Mouse (Mus musculus): Measurements from ENCODE around the gene Oaf. TPM values are rescaled to one million over a fixed set of nuclear protein-coding genes. Genes with fewer than 3 reads are reported as not detected.

Gene Oaf
- polyA plus RNA-seq, 1 experiment from 2014 or later = 17.3 TPM

DNA sequence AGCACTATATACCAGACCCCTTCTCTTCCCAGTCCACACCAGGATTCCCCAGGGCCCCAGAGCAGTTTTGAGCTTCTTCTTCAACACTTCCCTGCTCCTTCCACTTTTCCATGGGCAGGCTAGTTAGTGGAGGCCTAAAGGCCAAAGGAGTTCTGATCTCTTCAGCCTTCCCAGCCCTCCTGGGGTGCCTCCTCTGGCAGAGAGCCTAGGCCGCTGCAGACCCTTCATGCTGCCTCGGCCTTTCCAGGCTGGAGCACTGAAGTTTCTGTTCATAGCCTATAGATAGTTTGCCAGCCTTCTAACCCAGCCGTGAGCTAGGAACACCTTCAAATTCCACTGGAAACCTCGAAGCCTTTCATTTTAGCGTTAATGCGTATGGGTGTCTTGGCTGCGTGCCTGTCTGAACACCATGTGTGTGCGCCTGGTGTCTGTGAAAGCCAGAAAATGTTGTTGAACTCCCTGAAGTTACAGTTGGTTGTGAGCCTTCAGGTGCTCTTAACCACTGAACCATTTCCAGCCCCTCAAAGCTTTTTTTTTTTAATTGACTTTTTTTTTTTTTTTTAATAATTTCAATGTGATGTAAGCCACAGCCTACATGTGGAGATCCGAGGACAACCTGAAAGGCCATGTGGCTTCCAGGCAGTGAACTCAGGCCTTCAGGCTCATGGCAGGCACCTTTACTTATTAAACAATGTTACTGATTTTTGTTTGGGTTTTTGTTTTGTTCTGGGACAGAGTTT, 23.3 kb upstream of the Oaf start:
- Histone ChIP-seq H3K4me2 (no peak overlapping the region), H3K4me1 (replicated peaks) (peaks cover 14% of the 10 kb centered on the region; the same call in 1 of the 2 replicates), H3K9me3 (no peaks in the 10 kb centered on the region), H3K4me3 (no peak overlapping the region), H3K27ac (replicated peaks) (peak overlapping the region; percentile 34; the same call in 1 of the 2 replicates), H3K36me3 (no peaks in the 10 kb centered on the region), H3K9ac (no peak overlapping the region), H3K27me3 (0 out of 2 replicates have a peak, but pooled peaks cover 22% of the 10 kb centered on the region)
- no peak for ATAC-seq (ENCODE audit: low read depth)
- whole genome bisulfite sequencing = 75% methylated on average over 9 of the region's 9 CpGs

DNA sequence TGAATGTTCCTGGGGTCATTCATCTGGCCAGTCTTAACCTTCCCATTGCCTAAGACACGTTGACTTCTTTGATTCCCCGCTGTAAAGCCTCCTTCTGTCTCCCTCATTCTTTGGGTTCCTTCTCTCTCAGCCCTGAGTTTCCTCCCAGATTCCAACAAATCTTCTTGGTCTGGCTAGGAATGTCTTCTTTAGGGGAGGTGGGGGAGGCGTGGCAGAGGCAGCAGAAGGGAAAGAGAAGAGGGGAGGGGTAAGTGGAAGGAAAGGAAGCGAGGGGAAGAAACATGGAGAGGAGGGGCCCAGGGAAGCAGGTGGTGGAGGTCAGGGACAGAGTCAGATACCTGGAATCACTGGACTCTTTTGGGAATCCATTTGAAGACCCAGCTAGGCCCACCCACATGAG, 22.7 kb upstream of the Oaf start:
- no peak overlapping the region for H3K4me2 ChIP-seq
- 49% methylated on average over 4 of the region's 4 CpGs for WGBS
- no peak overlapping the region for H3K4me3 ChIP-seq
- H3K27me3 ChIP-seq = 0 out of 2 replicates have a peak, but pooled peaks cover 22% of the 10 kb centered on the region
- ATAC-seq (ENCODE audit: low read depth) = no peak
- H3K27ac ChIP-seq (replicated peaks) = peak overlapping the region; percentile 34; the same call in 1 of the 2 replicates
- H3K9me3 ChIP-seq = no peaks in the 10 kb centered on the region
- H3K4me1 ChIP-seq (replicated peaks) = peaks cover 14% of the 10 kb centered on the region; the same call in 1 of the 2 replicates
- no peak overlapping the region for H3K9ac ChIP-seq
- H3K36me3 ChIP-seq = no peaks in the 10 kb centered on the region

DNA sequence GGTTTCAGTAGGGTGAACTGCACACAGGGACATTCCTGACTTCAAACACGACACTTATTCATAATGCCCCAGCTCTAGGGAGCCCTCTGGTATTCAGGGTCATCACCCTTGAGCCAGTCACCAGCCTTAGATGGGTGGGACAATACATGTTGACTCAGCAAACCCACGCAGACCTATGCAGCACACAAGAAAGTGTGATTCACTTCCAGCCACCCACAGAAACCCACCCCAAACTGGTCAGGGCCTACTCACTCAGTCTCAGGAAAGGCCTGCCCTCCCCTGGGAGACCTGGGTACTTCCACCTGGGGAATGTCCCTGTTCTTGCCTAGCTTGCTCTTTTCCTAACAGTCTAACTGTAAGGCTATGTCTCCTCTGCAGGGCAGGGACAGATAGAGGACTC, 22.2 kb upstream of the Oaf start:
- Histone ChIP-seq H3K36me3 (no peaks in the 10 kb centered on the region), H3K4me1 (replicated peaks) (peaks cover 14% of the 10 kb centered on the region; the same call in 1 of the 2 replicates), H3K9me3 (no peaks in the 10 kb centered on the region), H3K4me3 (no peak overlapping the region), H3K4me2 (no peak overlapping the region), H3K9ac (no peak overlapping the region), H3K27ac (replicated peaks) (peak overlapping the region; percentile 29; the same call in 1 of the 2 replicates), H3K27me3 (0 out of 2 replicates have a peak, but pooled peaks cover 20% of the 10 kb centered on the region)
- WGBS = 50% methylated on average over 2 of the region's 2 CpGs
- ATAC-seq (ENCODE audit: low read depth) = no peak

DNA sequence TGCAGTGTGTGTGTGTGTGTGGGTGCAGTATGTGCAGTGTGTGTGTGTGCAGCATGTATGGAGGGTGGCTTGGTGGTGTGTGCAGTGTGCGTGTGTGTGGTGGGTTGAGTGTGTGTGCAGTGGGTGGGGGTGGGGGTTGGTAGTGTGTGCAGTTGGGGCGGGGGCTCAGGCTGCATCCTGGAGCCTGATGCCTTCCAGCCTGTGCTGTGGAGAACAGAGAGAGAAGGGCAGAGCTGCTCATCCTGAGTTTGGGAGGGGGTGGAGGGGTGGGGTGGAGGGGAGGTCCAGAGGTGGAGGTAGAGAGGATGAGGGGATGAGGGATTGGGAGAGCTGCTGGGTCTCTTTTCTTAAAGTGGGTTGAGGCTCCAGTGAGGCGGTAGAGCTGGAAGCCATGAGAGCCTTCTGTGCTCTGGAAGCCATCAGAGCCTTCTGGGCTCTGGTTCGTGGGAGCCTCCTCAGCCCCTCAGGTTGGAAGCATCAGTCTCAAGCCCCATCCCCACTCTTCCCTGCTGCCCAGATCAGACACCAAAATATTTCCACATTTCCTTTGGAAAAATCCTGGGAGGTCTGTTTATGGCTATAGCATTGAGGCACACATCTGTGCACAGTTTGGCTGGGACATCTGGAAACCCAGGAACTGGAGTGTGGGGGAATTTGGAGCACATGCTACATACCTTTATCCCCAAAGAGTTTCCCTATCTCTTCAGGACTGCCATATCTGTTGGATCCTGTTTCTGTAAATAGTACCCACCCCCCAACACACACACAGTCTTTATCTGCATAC, 21.6 kb upstream of the Oaf start:
- Histone ChIP-seq H3K4me1 (replicated peaks) (peaks cover 14% of the 10 kb centered on the region; the same call in 1 of the 2 replicates), H3K36me3 (no peaks in the 10 kb centered on the region), H3K27me3 (0 out of 2 replicates have a peak, but pooled peaks cover 14% of the 10 kb centered on the region), H3K4me3 (no peak overlapping the region), H3K9me3 (no peaks in the 10 kb centered on the region), H3K9ac (no peak overlapping the region), H3K4me2 (no peak overlapping the region), H3K27ac (replicated peaks) (peak overlapping the region; percentile 74; the same call in 1 of the 2 replicates)
- peak; percentile 17; the same call in 1 of the 2 replicates for ATAC-seq (ENCODE audit: low read depth)
- 57% methylated on average over 4 of the region's 4 CpGs for WGBS

DNA sequence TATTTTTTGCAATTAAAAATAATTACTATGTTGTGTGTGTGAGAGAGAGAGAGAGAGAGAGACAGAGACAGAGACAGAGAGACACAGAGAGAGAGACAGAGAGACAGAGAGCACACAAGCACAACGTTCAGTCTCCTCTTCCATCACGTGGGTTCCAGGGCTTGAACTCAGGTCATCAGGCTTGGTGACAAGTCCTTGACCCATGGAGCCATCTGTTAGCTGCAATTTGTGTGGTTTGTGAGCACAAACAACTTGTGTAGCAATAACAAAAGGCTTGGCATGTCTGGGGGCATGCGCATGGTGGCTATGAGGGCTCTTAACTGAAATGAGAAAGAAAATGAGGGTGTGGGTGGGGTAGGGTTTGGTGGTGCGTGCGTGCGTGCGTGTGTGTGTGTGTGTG, 20.9 kb upstream of the Oaf start:
- H3K27ac ChIP-seq (replicated peaks) = no peak overlapping the region
- no peaks in the 10 kb centered on the region for H3K9me3 ChIP-seq
- H3K36me3 ChIP-seq = no peaks in the 10 kb centered on the region
- H3K4me2 ChIP-seq = no peak overlapping the region
- peaks cover 14% of the 10 kb centered on the region; the same call in 1 of the 2 replicates for H3K4me1 ChIP-seq (replicated peaks)
- WGBS = 85% methylated on average over 7 of the region's 7 CpGs
- no peak for ATAC-seq (ENCODE audit: low read depth)
- H3K4me3 ChIP-seq = no peak overlapping the region
- 0 out of 2 replicates have a peak, but pooled peaks cover 9% of the 10 kb centered on the region for H3K27me3 ChIP-seq
- no peak overlapping the region for H3K9ac ChIP-seq

DNA sequence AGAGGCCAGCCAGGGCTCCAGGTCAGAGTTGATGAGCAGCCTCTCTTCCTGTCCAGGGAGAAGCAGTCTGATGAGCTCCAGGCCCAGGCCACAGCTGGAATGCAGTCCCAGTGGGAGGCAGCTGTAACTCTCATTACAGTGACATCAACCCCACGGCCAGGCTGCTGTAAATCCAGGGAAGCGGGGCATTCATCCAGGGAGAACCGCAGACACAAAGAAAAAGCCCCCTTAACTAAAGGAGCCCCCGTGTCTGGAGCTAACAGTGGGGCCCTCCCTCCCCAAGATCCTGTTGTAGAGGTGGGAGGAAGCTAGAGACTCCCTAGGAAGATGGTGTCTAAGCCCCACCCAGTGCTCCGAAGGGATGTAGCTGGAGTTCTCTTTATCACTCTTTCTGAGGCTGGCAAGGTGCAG, 13.6 kb upstream of the Oaf start:
- H3K27me3 ChIP-seq = no peaks in the 10 kb centered on the region; the same call in 1 of the 2 replicates
- no peaks in the 10 kb centered on the region for H3K9me3 ChIP-seq
- H3K4me2 ChIP-seq = no peak overlapping the region; the same call in 1 of the 2 replicates
- H3K9ac ChIP-seq = no peak overlapping the region
- peaks cover 14% of the 10 kb centered on the region for H3K4me1 ChIP-seq (replicated peaks)
- H3K36me3 ChIP-seq = no peaks in the 10 kb centered on the region
- H3K4me3 ChIP-seq = no peak overlapping the region
- H3K27ac ChIP-seq (replicated peaks) = peak overlapping the region; percentile 64
- ATAC-seq (ENCODE audit: low read depth) = peak; percentile 37; the same call in 1 of the 2 replicates
- WGBS = 9% methylated on average over 5 of the region's 5 CpGs

DNA sequence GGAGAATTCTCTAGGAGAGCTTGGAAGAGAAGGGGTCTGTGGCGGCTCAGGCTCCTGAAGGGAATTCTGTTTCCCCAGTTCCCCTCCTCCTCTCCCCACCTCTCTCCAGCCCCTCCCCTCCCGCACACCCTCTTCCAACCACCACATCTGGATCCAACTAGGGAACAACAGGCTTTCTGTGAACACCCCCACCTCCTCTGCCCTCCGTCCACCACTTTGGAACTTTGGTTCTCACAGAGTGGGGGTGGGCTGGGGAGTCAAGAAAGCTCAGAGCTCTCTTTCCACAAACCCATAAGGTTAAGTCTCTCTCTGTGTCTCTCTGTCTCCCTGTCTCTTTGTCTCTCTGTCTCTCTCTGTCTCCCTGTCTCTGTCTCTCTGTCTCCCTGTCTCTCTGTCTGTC, 13.1 kb upstream of the Oaf start:
- H3K9me3 ChIP-seq = no peaks in the 10 kb centered on the region
- WGBS = 41% methylated on average over 3 of the region's 3 CpGs
- ATAC-seq (ENCODE audit: low read depth) = no peak
- no peaks in the 10 kb centered on the region for H3K36me3 ChIP-seq
- no peak overlapping the region for H3K4me2 ChIP-seq
- peak overlapping the region; percentile 64 for H3K27ac ChIP-seq (replicated peaks)
- peaks cover 14% of the 10 kb centered on the region for H3K4me1 ChIP-seq (replicated peaks)
- H3K27me3 ChIP-seq = no peaks in the 10 kb centered on the region; the same call in 1 of the 2 replicates
- no peak overlapping the region for H3K9ac ChIP-seq
- no peak overlapping the region for H3K4me3 ChIP-seq

DNA sequence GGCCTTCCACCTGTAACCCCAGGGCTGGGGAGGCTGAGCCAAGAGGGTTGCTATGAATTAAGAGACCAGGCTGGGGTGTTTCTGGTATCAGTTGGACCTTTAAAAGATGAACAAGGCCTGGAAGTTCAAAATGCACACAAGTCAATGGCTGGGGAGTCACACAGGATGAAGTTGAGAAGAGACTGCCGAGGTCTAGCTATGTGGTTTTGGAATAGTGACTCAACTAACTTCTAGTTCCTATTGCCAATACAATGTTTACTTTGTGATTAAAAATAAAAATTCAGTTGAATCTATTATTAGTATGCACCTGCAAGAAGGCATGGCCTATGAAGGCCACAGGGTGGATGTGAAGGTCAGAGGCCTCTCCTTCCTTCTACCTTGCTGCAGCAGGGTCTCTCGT, 12.1 kb upstream of the Oaf start:
- no peak overlapping the region for H3K27ac ChIP-seq (replicated peaks)
- no peaks in the 10 kb centered on the region; the same call in 1 of the 2 replicates for H3K27me3 ChIP-seq
- WGBS = 86% methylated on average over 2 of the region's 2 CpGs
- no peaks in the 10 kb centered on the region for H3K36me3 ChIP-seq
- no peak overlapping the region for H3K9ac ChIP-seq
- peaks cover 14% of the 10 kb centered on the region for H3K4me1 ChIP-seq (replicated peaks)
- no peak overlapping the region for H3K4me3 ChIP-seq
- ATAC-seq (ENCODE audit: low read depth) = no peak
- H3K9me3 ChIP-seq = no peaks in the 10 kb centered on the region
- no peak overlapping the region for H3K4me2 ChIP-seq

DNA sequence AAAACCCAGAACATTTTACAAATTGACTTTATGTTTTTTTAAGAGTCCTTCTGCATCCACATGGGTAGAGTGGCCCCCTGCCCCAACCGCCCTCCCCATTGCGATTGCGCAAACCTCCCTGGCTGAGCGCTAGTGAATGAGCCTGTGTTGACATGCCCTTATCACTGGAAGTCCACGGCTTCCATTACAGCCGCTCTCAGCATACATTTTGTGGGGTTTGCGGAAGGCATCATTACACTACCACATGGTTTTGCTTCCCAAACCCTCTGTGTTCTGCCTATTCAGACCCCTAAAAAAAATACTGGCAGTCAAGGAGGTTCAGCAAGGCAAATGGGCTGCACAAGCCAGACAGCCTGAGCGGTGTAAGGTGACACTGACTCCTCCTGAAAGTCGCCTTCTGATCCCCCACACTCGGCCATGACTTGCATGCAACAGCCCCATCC, 7.0 kb upstream of the Oaf start:
- WGBS = 47% methylated on average over 10 of the region's 10 CpGs
- Histone ChIP-seq H3K27ac (replicated peaks) (no peak overlapping the region), H3K27me3 (no peaks in the 10 kb centered on the region), H3K9me3 (no peaks in the 10 kb centered on the region), H3K36me3 (no peaks in the 10 kb centered on the region), H3K4me3 (no peak overlapping the region), H3K4me1 (replicated peaks) (no peaks in the 10 kb centered on the region), H3K4me2 (no peak overlapping the region), H3K9ac (no peak overlapping the region)
- no peak for ATAC-seq (ENCODE audit: low read depth)

DNA sequence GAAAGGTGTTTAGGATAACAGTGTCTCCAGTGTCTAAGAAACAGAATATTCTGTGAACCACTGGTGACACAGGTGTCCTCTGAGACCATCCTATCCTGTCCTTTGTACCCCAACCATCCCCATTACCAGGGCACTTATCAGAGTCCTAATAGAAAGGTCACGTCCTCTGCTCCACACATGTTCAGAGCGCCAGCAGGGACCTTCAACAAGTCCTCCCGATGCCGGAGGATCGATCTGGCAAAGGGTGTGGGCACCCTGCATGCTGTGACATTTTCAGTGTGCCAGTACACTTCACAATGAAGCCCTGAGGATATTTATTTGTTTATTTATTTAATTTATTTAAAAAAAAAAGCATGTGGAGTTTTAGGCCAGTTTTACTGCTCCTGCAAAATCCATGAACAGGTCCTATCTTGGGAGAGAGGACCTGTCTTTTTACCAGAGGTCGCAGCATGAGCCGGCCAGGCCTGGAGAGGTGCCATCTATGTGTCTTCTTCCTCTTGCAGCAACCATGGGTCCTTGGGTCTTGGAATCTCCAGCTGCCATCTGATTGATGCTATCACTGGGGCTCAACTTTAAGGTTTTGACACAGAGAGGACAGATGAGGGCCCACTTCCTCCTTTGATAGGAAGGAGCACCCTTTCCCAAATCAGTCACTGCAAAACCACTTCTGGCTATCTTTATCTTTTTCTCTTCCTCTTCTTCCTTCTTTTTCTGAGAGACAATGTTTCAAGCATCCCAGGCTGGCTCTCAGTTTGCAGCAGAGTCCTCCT, 6.3 kb upstream of the Oaf start:
- Histone ChIP-seq H3K9ac (no peak overlapping the region), H3K36me3 (no peaks in the 10 kb centered on the region), H3K27me3 (no peaks in the 10 kb centered on the region), H3K4me3 (no peak overlapping the region), H3K4me2 (no peak overlapping the region), H3K4me1 (replicated peaks) (no peaks in the 10 kb centered on the region), H3K9me3 (no peaks in the 10 kb centered on the region), H3K27ac (replicated peaks) (no peak overlapping the region)
- 92% methylated on average over 7 of the region's 7 CpGs for WGBS
- no peak for ATAC-seq (ENCODE audit: low read depth)

DNA sequence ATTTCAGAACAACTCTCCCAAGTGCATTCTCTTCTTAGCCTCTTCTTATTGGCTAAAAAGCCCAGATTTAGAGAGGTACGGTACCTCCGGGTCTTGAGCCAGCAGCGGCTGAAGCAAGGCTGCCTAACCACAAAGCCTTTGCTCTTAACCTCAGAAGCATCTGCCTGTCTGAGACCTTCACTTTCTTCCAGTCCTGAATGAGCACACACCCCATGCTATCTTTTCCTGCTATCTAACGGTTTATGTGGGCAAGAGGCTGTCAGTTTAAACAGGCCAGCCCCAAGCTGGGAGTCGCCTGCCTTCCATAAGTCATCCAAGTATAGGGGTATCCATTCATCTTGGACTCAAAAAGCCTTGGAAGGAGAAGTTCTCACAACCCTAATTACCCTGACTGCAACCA, 2.7 kb upstream of the Oaf start:
- no peak for ATAC-seq (ENCODE audit: low read depth)
- Histone ChIP-seq H3K4me3 (no peak overlapping the region), H3K4me2 (no peak overlapping the region), H3K36me3 (no peaks in the 10 kb centered on the region), H3K27ac (replicated peaks) (no peak overlapping the region), H3K9ac (no peak overlapping the region), H3K4me1 (replicated peaks) (peaks cover 21% of the 10 kb centered on the region), H3K9me3 (no peaks in the 10 kb centered on the region), H3K27me3 (peaks cover 31% of the 10 kb centered on the region)
- 78% methylated on average over 5 of the region's 5 CpGs for WGBS

Measured in neural tube, embryonic 13.5 days (tissue).